19 mouse cellular contexts compared by ENCODE assay signal in genomic region chr9:84259751-84260150, GRCm38 (mm10).
DNase-seq lines count a peak whose midpoint lies in the region; ATAC-seq lines count a peak whose summit lies in the region.
"Had no signal": no experiment of that assay in that cellular context is flagged by ENCODE, and none has a peak within 500 bp of the region (broad histone marks: within the 10 kb centered on the region; RNA-seq: fewer than 3 reads in every experiment).

No protein-coding gene starts in this region.

- peak; percentile 18 for DNase-seq in A20 (ENCODE audit: low read depth, low spot score)
- DNase-seq in layer of hippocampus, adult 9-11 months: no peak
- no peak for DNase-seq in cerebellum, adult 18-20 months
- DNase-seq: adrenal gland, adult 8-10 months; adrenal gland, postnatal 14 days; B cell, adult 2 months; cerebellum, adult 11 months; cerebellum, adult 2 months; cerebellum, adult 9-10 months; cerebellum, postnatal 10 days; cerebellum, postnatal 25 days; forebrain, postnatal 0 days had no signal

- peak; percentile 73 for ATAC-seq in granulocyte monocyte progenitor cell, adult 5-6 weeks (replicated peaks; ENCODE audit: poor library complexity, severe bottlenecking)
- ATAC-seq in megakaryocyte progenitor cell, adult 5-6 weeks (replicated peaks; ENCODE audit: poor library complexity): peak; percentile 58
- ATAC-seq: activated CD4-positive, CD25-positive, alpha-beta regulatory T cell, adult 4 months; CD4-positive, CD25-positive, alpha-beta regulatory T cell, adult 4 months; forebrain, embryonic 13.5 days; forebrain, embryonic 15.5 days; forebrain, postnatal 0 days; Patski had no signal
